Mouse (Mus musculus): Measurements from ENCODE around the gene Tmem115. TPM values are rescaled to one million over a fixed set of nuclear protein-coding genes. Genes with fewer than 3 reads are reported as not detected.
"Not testable (repeated sequence)": the region's sequence is repeated elsewhere in the genome, so short reads cannot be mapped to it uniquely, and the experiment has no call there.

The Tmem115 gene
- total RNA-seq, 2 experiments from 2014 or later, result 20.6 to 21.4 TPM

DNA sequence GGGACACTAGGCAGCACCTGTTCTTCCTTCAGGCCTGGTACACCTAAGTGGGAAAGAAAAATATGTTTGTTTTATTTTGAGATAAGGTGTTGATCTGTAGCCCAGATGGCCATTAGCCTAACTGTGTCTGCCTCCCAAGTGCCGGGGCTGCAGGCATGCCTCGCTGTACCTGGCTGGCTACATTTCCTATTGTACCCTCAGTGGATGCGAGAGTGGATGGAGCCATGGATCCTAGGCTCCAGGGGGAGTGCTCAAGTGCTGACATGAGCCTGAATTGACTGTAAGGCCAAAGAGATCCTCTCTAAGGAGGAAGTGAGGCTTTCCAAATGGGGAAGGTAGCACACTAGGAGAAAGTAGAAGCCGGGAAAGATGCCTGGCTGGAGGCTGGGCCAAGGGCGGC lies 14.2 kb downstream of the Tmem115 start:
- no peak for DNase-seq (ENCODE audit: low spot score)
- intact Hi-C loops (cut with DNase I), result loop anchor here (1.0 kb wide), 1 partner anchor 13 kb away; no protein-coding TSS in a partner anchor

DNA sequence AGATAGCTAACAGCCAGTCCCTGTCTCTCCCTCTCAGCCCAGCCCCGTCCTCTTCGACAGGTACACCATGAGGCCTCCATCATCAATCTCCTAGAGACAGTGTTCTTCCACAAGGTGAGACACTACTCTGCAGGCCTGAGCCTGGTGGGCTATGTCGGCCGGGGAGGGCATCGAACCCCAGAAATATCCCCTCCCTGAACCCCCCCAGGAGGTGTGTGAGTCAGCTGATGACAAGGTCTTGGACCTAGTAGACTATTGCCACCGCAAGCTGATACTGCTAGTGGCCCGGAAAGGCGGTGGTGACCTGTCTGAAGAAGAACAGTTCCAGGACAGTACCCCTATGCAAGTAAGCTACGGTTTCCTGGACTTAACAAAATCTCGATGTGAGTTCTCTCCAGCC lies 15.1 kb downstream of the Tmem115 start:
- intact Hi-C loops (cut with DNase I), result no loop called here
- no peak for DNase-seq (ENCODE audit: low spot score)

DNA sequence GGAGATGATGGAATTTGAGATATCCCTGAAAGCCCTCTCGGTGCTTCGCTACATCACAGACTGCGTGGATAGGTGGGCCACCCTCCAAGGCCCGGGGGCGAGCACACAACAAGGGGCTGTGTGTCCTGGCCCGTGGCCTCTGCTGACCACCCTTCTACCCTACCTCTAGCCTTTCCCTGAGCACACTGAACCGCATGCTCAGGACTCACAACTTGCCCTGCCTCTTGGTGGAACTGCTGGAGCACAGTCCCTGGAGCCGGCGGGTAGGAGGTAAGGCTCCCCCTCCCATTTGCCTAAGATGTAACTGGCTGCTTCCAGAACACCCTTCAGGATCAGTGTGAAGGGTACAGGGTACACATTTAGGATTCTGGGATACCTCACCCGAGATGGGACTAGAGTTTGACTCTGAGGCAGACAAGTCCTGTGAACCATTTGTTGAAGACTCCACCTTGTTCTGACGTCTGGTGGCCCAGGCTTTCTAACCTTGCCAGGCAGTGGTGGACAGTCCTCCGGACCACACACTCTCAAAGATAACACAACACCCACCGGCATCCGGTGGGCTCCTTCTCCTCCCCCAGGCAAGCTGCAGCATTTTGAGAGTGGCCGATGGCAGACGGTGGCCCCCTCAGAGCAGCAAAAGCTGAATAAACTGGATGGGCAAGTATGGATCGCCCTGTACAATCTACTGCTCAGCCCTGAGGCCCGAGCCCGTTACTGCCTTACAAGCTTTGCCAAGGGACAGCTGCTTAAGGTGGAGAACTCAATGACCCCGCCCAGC lies 15.7 kb downstream of the Tmem115 start:
- DNase-seq (ENCODE audit: low spot score), result no peak
- intact Hi-C loops (cut with DNase I), result no loop called here

DNA sequence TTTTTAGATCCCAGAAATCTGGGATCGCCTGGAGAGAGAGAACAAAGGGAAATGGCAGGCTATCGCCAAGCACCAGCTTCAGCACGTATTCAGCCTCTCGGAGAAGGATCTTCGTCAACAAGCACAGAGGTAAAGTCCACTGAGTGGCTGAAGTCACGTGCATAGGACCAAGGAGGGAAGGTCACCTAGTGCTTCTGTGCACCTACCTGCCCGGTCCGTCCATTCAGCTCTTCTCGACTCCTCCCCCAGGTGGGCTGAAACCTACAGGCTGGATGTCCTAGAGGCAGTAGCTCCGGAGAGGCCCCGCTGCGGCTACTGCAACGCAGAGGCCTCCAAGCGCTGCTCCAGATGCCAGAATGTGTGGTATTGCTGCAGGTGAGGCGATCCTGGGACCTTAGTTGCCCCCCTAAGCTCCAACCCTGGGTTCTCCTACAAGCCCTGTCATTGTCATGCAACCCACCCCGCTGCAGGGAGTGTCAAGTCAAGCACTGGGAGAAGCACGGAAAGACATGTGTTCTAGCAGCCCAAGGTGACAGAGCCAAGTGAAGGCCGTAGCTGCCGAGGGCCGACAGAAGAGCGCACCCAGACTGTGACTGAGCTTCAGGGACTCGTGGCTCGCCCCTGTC lies 16.9 kb downstream of the Tmem115 start:
- DNase-seq (ENCODE audit: low spot score), result no peak
- intact Hi-C loops (cut with DNase I), result no loop called here

DNA sequence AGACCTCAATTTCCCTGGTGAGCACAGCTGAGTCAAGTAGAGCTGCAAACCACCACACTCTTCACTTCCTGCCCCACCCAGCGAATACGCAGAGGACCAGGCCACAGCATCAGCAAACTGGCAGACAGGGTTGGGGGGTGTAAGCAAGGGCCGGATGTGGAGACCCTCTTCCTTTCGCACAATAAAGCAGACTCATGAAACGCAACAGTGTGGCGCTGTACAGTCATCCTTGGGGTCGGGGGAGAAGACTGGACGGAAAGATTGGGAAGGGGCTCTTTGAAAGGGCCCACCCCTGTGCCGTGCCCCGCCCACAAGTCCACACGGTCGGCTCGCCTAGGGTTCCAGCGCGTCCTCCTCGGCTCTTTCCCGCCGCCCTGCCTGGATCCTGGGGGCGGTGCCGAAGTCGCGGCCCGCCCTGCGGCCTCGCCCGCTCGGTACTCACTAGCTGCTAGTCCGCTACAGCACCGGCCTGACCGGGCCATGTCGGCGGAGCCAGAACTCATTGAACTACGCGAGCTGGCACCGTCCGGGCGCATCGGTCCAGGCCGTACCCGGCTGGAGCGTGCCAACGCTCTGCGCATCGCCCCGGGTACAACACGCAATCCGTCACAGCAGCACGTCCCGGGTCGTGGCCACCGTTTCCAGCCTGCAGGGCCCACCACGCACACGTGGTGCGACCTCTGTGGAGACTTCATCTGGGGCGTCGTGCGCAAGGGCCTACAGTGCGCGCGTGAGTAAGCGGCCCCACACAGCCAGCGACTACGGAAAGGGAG lies 17.6 kb downstream of the Tmem115 start, which contains the start of gene Rassf1:
TSS of gene Rassf1 (plus strand) at position 439 of the 773 bp plus-strand sequence.
- peak; percentile 67 for DNase-seq (ENCODE audit: low spot score)
- intact Hi-C loops (cut with DNase I), result no loop called here

DNA sequence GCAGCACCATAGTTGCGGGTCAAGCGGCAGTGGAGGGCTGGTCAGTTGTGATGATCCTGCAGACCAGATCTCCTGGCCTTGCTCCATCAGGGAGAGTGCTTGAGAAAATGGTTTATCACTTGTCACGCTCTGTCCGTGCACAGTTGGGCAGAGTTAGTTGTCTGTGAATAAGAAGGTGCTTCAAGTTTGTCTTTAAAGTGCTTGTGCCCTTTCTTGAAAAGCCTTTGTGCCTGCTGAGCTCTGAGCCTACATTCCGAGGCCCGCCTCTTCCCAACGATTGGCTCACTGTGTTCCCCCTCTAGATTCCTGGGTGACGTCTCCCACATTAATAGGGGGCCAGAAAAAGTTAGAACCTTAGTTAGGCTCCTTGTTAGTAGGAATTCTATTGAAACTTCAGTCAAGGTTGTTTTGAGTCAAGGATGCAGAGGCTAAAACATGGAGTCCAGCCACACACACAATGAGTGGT lies 18.2 kb downstream of the Tmem115 start:
- intact Hi-C loops (cut with DNase I), result no loop called here
- no peak for DNase-seq (ENCODE audit: low spot score)

DNA sequence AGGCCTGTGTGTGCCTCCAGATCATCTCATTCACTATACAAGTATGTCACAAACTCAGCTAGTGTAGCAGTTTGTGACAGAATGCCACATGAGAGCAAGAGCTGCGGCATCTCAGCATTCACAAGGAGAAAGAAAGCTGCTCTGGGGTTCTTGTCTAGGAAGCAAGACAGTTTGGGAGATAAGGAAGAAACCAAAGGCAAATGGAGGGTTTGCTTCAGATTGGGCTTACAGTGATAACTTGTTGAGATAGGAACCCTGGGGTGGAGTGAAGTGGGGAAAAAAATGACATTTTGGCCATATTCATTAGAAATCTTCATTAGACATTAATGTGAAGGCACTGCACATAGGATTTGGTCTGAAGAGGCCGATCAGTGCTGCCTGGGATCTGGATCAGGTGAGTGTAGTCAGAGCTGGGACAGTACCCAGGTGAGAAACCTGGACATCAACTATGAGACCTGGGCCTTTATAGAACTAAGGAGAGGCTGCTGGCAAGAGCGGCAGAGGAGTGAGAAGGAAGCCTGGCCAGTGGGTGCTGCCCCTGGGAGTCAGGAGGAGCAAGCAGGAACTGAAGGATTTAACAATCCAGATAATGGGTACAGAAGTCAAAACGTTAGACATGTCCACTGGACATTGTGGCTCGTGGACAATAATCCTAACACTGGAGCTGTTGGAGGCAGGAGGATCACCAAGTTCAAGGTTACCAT lies 19.1 kb downstream of the Tmem115 start:
- DNase-seq (ENCODE audit: low spot score), result no peak
- intact Hi-C loops (cut with DNase I), result no loop called here

DNA sequence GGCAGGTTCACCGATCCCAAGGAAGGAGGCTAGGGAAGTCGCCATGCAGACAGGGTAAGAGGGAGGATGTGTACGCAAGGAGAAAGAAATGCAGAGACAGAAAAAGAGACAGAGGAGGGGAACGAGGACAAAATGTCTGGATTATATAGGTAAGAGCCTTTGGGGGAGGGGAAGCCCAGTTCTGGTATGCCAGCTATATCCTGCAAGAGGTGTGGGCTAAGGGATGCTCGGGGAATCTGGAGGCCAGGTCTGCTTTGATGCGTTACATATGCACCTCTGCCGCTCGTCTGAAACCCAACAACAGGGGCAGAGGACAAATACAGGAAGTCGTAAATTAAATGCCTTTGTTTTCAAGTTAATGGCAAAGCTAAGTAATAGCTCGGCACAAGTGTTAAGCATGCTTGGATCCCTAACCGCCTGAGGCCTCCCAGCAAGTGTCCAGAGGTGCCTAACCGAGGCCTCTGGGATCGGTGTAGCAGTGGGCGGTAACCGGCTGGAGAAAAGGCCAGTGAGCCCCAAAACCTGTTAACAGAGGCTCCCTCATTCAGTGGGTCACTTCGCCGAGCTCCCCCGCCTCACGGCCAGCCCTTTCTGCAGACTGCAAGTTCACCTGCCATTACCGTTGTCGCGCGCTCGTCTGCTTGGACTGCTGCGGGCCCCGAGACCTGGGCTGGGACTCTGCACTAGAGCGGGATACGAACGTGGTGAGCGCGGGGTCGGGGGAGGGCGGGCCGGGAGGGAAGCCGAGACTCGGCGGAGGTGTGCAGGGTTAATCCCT lies 20.0 kb downstream of the Tmem115 start:
- intact Hi-C loops (cut with DNase I), result no loop called here
- DNase-seq (ENCODE audit: low spot score), result no peak

DNA sequence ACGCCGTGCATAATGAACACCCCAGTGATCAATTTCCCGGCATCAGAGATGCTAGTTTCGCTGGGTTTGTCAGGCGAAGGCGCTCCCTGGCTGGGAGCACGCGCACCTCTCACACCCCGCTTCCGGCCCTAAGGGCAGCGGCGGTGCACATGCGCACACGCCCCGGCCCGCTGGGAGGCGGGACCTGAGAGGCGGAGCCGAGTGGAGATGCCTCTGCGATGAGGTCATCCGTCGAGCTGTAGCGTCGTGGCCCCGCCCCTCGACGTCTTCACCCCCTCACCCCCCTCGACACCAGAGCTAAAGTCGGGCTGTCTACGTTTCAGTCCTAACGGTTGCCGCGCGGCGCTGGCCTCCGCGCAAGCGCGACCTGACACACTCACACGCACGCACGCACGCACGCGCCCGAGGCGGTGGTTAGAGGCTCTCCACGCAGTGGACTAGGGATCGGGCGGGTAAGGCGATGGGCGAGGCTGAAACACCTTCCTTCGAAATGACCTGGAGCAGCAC lies 20.6 kb downstream of the Tmem115 start:
- peak; percentile 92 for DNase-seq (ENCODE audit: low spot score)
- intact Hi-C loops (cut with DNase I), result no loop called here

DNA sequence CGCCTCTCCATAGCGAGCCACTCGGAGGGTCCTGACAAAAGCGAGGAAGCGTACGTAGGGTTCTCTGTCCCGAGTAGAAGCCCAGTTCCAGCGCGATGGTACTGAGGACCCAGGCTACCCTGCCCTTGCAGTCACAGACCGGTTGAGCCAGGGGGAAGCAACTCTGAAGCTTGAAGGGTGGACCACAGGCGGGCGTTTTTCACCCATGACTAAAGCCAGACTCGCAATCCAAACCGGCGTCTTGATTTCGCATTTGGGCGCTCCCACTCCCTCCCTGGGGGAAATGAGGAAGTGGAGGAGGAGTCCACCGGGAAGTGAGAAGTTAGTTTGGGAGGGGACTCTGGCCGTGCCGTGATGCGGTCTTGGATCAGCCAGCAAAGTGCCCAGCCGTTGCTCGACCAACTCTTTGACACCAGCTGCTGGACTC lies 21.3 kb downstream of the Tmem115 start:
- intact Hi-C loops (cut with DNase I), result no loop called here
- DNase-seq (ENCODE audit: low spot score), result peak; percentile 77

DNA sequence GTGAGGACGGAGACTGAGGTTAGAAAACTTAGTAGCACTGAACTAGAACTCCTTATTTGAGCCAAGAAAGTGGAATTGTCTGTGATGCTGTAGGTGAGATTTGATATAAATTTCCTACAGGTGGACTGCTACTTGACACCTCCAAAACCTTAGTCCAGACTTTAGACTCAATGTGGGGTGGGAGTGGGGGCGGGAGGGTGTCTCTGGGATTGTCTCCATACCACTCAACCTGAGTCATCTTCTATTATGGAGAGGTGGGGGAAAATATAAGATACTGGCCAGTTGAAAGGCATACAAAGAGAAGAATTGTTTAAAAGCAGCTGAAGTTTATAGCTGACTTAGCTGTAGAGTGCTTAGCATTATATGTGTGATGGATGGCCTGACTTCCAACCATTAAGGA lies 22.0 kb downstream of the Tmem115 start:
- DNase-seq (ENCODE audit: low spot score), result no peak
- intact Hi-C loops (cut with DNase I), result no loop called here

DNA sequence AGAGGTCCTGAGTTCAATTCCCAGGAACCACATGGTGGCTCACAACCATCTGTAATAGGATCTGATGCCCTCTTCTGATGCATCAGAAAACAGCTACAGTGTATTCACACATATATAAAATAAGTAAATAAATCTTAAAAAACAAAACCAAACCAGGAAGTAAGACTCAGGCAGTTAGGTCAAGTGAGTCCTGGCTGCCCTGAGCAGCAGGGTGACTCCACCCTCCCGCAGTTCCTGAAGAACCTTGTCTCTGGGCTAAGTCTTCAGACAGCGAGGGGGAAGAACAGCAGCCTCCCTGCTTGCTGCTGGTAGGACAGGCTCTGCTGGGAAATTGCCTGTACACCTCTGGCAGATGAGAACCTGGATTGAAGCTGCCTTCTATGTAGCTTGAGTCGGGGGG lies 22.6 kb downstream of the Tmem115 start:
- intact Hi-C loops (cut with DNase I), result no loop called here
- no peak for DNase-seq (ENCODE audit: low spot score)

DNA sequence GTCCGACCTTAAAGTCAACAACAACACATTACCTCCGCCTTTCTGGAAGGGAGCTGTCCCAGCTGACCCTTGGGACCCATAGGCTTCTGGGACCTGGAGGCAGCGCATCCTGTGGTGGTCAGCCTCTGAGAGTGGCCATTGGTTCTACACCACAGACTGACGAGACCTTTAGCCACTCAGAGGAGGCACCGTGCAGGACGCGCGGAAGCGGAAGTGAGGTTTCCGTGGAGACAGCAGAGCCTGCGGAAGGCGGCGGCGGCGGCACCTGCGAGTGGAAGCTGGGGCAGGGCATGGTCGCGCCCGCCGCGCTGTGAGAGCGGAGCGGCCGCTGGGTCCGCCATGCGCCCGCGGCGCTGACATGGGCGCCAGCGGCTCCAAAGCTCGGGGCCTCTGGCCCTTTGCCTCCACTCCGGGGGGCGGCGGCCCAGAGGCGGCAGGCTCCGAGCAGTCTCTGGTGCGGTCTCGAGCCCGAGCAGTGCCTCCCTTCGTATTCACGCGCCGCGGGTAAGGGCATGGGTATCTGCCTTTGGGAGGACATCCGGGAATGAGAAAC lies 29.4 kb downstream of the Tmem115 start, which contains the start of gene Tusc2:
TSS of gene Tusc2 (plus strand) at position 227 of the 553 bp plus-strand sequence.
- peak; percentile 92 for DNase-seq (ENCODE audit: low spot score)
- intact Hi-C loops (cut with DNase I), result no loop called here

DNA sequence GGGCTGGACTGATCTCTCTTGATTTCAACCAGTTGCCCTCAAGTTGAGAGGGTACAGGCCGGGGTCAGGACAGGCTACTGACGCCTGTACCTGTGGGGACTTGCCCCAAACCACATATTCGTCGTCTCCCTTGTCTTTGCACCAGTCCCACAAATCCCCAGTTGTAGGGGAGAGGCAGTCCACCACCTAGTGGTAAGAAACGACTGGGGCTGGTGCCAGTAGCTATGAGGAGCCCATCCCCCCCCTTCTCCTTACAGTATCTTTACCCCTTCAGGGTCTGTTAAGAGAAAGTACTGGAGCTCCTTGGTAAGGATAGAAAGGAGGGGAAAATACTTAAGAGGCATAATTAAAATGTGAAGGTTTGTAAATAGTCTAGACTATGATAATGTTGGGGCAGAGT lies 31.8 kb downstream of the Tmem115 start:
- DNase-seq (ENCODE audit: low spot score), result not testable (repeated sequence)
- intact Hi-C loops (cut with DNase I), result loop anchor here (5.0 kb wide), 1 partner anchor 62 kb away; no protein-coding TSS in a partner anchor

DNA sequence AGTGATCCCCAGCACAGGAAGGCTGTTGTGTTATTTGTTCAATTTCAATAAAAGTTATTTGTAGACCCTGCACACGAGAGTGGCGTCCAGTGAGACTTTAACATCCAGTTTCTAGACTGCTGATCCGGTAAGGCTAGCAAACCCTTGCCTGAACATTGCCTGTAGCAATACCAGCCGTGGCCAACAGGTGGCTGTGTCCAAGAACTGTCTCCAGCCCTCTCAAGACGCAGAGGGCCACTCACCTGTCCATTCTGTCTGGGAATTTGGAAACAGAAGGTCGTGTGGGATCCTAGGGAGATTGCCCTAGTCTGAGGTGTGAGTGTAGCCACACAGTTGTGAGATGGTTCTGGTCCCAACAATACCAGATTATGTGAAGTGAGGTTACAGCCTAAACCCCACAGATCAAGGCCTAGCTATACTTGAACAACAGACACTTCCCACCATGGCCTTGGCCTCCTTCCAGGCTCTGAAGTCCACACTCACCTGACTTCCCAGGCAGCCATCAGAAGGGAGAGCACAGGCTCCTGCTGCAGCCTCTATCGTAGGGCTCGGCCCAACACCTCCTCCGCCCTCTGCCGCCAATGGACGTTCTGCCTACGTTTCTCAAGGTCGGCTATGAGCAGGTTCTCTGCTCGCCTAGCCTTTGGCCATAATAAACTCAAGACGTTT lies 32.4 kb downstream of the Tmem115 start:
- DNase-seq (ENCODE audit: low spot score), result peak; percentile 70
- intact Hi-C loops (cut with DNase I), result loop anchor here (5.0 kb wide), 1 partner anchor 61 kb away; no protein-coding TSS in a partner anchor

DNA sequence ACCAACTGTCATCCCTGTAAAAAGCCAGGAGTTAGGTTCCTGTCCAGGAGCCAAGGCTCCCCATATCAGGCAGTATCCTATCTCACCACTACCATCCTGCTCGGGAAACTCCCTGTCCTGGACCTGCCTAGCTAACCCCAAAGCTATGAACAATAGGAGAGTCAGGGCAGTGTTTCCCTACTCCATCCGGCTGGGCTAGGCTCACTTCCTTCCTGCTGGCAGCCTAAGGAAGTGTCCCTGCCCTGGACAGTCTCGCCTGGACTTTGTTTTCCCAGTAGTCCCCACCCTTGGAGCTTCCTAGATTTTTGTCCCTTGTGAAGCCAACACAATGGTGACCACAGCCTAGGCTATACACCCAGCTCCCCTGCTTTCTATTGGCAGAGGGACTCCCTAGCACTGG lies 33.1 kb downstream of the Tmem115 start:
- peak; percentile 76 for DNase-seq (ENCODE audit: low spot score)
- intact Hi-C loops (cut with DNase I), result loop anchor here (5.0 kb wide), 1 partner anchor 60 kb away; no protein-coding TSS in a partner anchor

DNA sequence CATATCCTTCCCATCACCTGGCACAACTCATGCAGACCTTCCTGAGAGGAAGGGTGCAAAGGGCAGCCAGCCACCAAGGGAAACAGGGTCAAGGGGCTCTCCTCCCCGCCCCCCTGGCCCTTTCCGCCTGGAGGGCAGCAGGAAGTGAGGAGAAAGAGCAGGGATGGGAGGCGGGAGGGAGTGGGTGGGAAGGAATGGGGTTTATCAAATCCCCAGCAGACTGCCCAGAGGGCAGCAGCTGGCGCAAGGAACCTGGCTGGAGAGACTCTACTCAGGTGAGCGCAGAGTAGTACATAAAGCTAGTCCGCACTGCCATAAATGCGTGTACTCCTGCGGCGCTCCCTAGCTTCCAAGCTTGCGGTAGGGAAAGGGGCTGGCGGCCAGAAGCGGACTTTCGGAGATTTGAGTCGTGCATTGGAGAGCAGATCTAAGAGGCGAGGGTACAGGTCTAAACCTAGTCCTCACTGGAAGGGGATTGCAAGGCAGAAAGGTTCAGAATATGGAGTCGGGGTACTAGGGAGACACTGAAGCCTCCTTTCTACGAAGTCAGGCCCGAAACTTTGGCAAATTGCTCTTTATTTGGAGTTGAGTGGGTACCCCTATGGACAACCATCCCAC lies 34.1 kb downstream of the Tmem115 start, which contains the start of gene Hyal2:
TSS of gene Hyal2 (plus strand) at position 244 of the 618 bp plus-strand sequence.
- no peak for DNase-seq (ENCODE audit: low spot score)
- intact Hi-C loops (cut with DNase I), result loop anchor here (5.0 kb wide), 1 partner anchor 59 kb away; no protein-coding TSS in a partner anchor

Measured in heart, postnatal 25 days (tissue).